In genomic region chr10:111562628-111563027, GRCm38 (mm10) we compare ENCODE assay signal across 10 mouse cellular contexts.
"Had no signal": no experiment of that assay in that cellular context is flagged by ENCODE, and none has a peak within 500 bp of the region (broad histone marks: within the 10 kb centered on the region; RNA-seq: fewer than 3 reads in every experiment).

No protein-coding gene starts in this region.

- H3K9ac ChIP-seq: limb, embryonic 15.5 days; liver, embryonic 12.5 days; lung, embryonic 14.5 days; midbrain, embryonic 13.5 days; stomach, embryonic 15.5 days had no signal

- H3K4me3 ChIP-seq: left cerebral cortex, adult 2 months; limb, embryonic 15.5 days; liver, embryonic 12.5 days; midbrain, embryonic 13.5 days; stomach, embryonic 15.5 days had no signal

- H3K27ac ChIP-seq: left cerebral cortex, adult 2 months; limb, embryonic 15.5 days; liver, embryonic 12.5 days; midbrain, embryonic 13.5 days; stomach, embryonic 15.5 days had no signal

- H3K4me2 ChIP-seq: limb, embryonic 15.5 days; liver, embryonic 12.5 days; lung, embryonic 14.5 days; midbrain, embryonic 13.5 days; stomach, embryonic 15.5 days had no signal

- H3K36me3 ChIP-seq: limb, embryonic 15.5 days; liver, embryonic 12.5 days; midbrain, embryonic 13.5 days; stomach, embryonic 15.5 days had no signal

- ATAC-seq: liver, embryonic 12.5 days; midbrain, embryonic 13.5 days had no signal

- DNase-seq: kidney, adult 18-20 months; kidney, postnatal 10 days; lung, embryonic 14.5 days; right cerebral cortex, postnatal 14 days; thymus, postnatal 25 days had no signal

- H3K27me3 ChIP-seq: limb, embryonic 15.5 days; liver, embryonic 12.5 days; midbrain, embryonic 13.5 days; stomach, embryonic 15.5 days had no signal

- H3K9me3 ChIP-seq: limb, embryonic 15.5 days; liver, embryonic 12.5 days; midbrain, embryonic 13.5 days; stomach, embryonic 15.5 days had no signal
